ENCODE assay signal across 23 mouse cellular contexts in the genomic region with DNA sequence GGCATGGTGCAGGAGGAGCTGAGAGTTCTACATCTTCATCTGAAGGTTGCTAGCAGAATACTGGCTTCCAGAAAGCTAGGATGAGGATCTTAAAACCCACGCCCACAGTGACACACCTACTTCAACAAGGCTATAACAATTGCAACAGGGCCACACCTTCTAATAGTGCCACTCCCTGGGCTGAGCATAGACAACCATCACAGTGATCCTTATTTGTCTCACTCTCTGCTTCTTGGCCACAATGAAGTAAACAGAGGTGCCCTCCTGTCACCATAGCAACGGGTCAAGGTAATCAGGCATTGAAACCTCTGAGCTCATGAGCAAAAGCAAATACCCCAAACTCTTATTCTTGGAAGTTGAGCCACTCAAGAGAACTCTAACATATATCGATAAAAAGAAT.
"Had no signal": no experiment of that assay in that cellular context is flagged by ENCODE, and none has a peak within 500 bp of the region (broad histone marks: within the 10 kb centered on the region; RNA-seq: fewer than 3 reads in every experiment).

No protein-coding gene starts in this region.

- H3K9ac ChIP-seq: heart, embryonic 12.5 days; hindbrain, embryonic 12.5 days; hindbrain, embryonic 14.5 days; intestine, embryonic 15.5 days; limb, embryonic 12.5 days; liver, embryonic 13.5 days; liver, embryonic 15.5 days had no signal

- DNase-seq: gastrocnemius, adult 2 months; gastrocnemius, postnatal 10 days; gastrocnemius, postnatal 25 days; heart, postnatal 10 days; heart, postnatal 4 days; kidney, adult 18-20 months; kidney, adult 8-10 months; kidney, postnatal 10 days; kidney, postnatal 25 days; kidney, postnatal 4 days; liver; liver, embryonic 13.5 days had no signal

- H3K27ac ChIP-seq: gastrocnemius, adult 2 months; heart, embryonic 10.5 days; hindbrain, embryonic 10.5 days; hindbrain, embryonic 12.5 days; hindbrain, embryonic 14.5 days; intestine, embryonic 15.5 days; layer of hippocampus, adult 2 months; left cerebral cortex, adult 2 months; limb, embryonic 10.5 days; limb, embryonic 12.5 days; liver, embryonic 13.5 days; liver, embryonic 15.5 days had no signal

- H3K9me3 ChIP-seq: heart, embryonic 10.5 days; heart, embryonic 12.5 days; hindbrain, embryonic 10.5 days; hindbrain, embryonic 12.5 days; intestine, embryonic 15.5 days; limb, embryonic 10.5 days; limb, embryonic 12.5 days; liver, embryonic 13.5 days; liver, embryonic 15.5 days had no signal

- H3K4me1 ChIP-seq: heart, embryonic 12.5 days; hindbrain, embryonic 12.5 days; intestine, embryonic 15.5 days; limb, embryonic 10.5 days; limb, embryonic 12.5 days; liver, embryonic 13.5 days; liver, embryonic 15.5 days had no signal

- H3K4me3 ChIP-seq: gastrocnemius, adult 2 months; heart, embryonic 10.5 days; heart, embryonic 12.5 days; hindbrain, embryonic 10.5 days; hindbrain, embryonic 12.5 days; intestine, embryonic 15.5 days; layer of hippocampus, adult 2 months; left cerebral cortex, adult 2 months; limb, embryonic 10.5 days; limb, embryonic 12.5 days; liver, embryonic 13.5 days; liver, embryonic 15.5 days had no signal

- H3K36me3 ChIP-seq: heart, embryonic 10.5 days; heart, embryonic 12.5 days; hindbrain, embryonic 10.5 days; hindbrain, embryonic 12.5 days; intestine, embryonic 15.5 days; limb, embryonic 10.5 days; limb, embryonic 12.5 days; liver, embryonic 13.5 days; liver, embryonic 15.5 days had no signal

- H3K27me3 ChIP-seq: heart, embryonic 12.5 days; hindbrain, embryonic 12.5 days; intestine, embryonic 15.5 days; limb, embryonic 12.5 days had no signal
